Mouse (Mus musculus): ENCODE results near the gene Galnt6.

Galnt6 gene

GRCm38 (mm10) chr15:100681770-100682169 lies 47.4 kb downstream of the Galnt6 start:
- no peak for DNase-seq

- DNase-seq = no peak
Measured at GRCm38 (mm10) chr15:100680381-100680780, 48.8 kb downstream of the Galnt6 start.

- DNase-seq = no peak
Measured at GRCm38 (mm10) chr15:100679005-100679404, 50.2 kb downstream of the Galnt6 start.

- no peak for DNase-seq
Measured at GRCm38 (mm10) chr15:100678581-100678980, 50.6 kb downstream of the Galnt6 start.

- no peak for DNase-seq
Measured at GRCm38 (mm10) chr15:100677675-100678074, 51.5 kb downstream of the Galnt6 start.

- no peak for DNase-seq
Measured at GRCm38 (mm10) chr15:100676521-100676920, 52.7 kb downstream of the Galnt6 start.

GRCm38 (mm10) chr15:100675486-100675885 lies 53.7 kb downstream of the Galnt6 start:
- DNase-seq = no peak

- no peak for DNase-seq
Measured at GRCm38 (mm10) chr15:100674566-100674965, 54.6 kb downstream of the Galnt6 start.

GRCm38 (mm10) chr15:100673585-100674391 lies 55.4 kb downstream of the Galnt6 start:
- DNase-seq = no peak

- DNase-seq = no peak
Measured at GRCm38 (mm10) chr15:100670833-100671232, 58.3 kb downstream of the Galnt6 start.

GRCm38 (mm10) chr15:100670004-100670403 lies 59.2 kb downstream of the Galnt6 start:
- no peak for DNase-seq

GRCm38 (mm10) chr15:100669337-100669736 lies 59.8 kb downstream of the Galnt6 start, which contains the start of gene Bin2:
Gene Bin2 (minus strand): TSS chr15:100669553.
- peak; percentile 82 to 89 for DNase-seq

GRCm38 (mm10) chr15:100667871-100668545 lies 61.2 kb downstream of the Galnt6 start:
- DNase-seq = peak; percentile 42 to 63

GRCm38 (mm10) chr15:100667420-100667819 lies 61.8 kb downstream of the Galnt6 start:
- no peak for DNase-seq

GRCm38 (mm10) chr15:100666851-100667250 lies 62.3 kb downstream of the Galnt6 start:
- peak in 1 of 2 experiments; percentile 30 for DNase-seq

- peak in 1 of 2 experiments; percentile 28 for DNase-seq
Measured at GRCm38 (mm10) chr15:100666219-100666696, 62.9 kb downstream of the Galnt6 start.

GRCm38 (mm10) chr15:100665411-100666218 lies 63.6 kb downstream of the Galnt6 start:
- DNase-seq = no peak

- peak; percentile 59 to 79 for DNase-seq
Measured at GRCm38 (mm10) chr15:100664813-100665274, 64.3 kb downstream of the Galnt6 start.

GRCm38 (mm10) chr15:100660805-100661204 lies 68.4 kb downstream of the Galnt6 start:
- no peak for DNase-seq

- no peak for DNase-seq
Measured at GRCm38 (mm10) chr15:100660306-100660705, 68.9 kb downstream of the Galnt6 start.

GRCm38 (mm10) chr15:100655201-100655600 lies 74.0 kb downstream of the Galnt6 start:
- DNase-seq = no peak

GRCm38 (mm10) chr15:100654271-100654670 lies 74.9 kb downstream of the Galnt6 start:
- no peak for DNase-seq

- no peak for DNase-seq
Measured at GRCm38 (mm10) chr15:100651610-100652009, 77.6 kb downstream of the Galnt6 start.
